Mouse (Mus musculus) fat pad, adult 2 months (tissue): ENCODE results near the gene Musk.
"Not testable (repeated sequence)": the region's sequence is repeated elsewhere in the genome, so short reads cannot be mapped to it uniquely, and the experiment has no call there.

Experiments used
- DNase-seq: peaks from one replicate; pipeline ENCODE4 v3.0.0-alpha.2; 2011; ENCODE audit warnings: low read depth, low spot score; ENCODE audit errors: extremely low read depth

Musk gene

DNA sequence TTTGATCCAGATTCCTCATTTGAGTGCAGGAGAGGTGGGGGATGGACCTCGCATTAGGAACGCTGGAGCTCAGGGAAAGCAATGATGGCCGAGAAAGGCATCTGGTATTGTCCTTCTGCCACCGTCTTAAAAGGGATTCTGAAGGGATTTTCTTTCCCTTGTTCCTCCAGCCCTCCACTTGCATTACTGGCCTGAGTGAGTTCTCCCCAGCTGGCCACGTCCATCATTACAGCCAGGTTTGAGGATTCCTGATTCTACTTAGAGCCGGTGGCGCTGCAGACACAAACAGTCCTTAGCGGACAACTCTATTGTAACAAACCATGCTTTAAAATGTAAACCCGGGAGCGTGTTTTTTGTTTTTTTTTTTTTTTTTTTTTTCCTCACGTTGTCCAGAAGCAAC, at the start of gene Musk:
TSS of gene Musk (plus strand) at position 274 of the 400 bp plus-strand sequence.
- no peak for DNase-seq

DNA sequence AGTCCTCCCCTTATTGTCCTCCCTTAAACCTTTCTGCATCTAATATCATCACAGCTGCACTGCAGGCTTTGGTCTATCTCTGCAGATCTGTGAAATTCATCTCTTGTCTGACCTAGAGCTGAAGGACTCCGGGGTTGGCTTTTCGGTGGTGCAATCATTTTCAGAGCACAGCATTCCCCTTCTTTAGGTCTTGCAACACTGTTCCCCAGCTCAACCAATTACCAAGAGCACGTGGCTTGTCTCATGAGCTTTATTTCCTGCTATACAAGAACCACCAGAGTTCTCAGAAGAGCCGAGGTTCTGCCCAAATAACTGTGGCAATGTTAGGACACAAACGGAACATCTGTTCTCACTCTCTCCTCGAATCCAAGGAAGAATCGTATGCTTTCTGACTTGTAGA, 45.3 kb upstream of the Musk start:
- no peak for DNase-seq

DNA sequence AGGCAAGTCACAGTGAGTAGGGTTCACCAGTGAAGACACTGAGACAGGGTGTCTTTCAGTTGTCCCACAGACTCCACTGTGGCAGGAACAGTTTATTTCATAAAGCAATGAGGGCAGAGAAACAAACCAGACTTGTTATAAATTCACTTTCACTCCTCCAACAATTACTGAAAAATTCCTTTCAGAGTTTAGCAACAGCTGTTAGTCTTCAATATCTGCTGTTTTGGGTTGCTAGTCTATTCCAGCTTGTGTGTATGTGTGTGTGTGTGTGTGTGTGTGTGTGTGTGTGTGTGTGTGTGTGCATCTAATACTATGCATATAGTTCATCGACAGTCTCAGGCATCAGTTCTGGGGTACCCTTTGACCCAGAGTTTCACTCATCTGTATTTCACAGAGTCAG, 40.2 kb upstream of the Musk start:
- no peak for DNase-seq

GRCm38 (mm10) chr4:58252381-58252780, 33.4 kb upstream of the Musk start:
- no peak for DNase-seq

GRCm38 (mm10) chr4:58253410-58253809, 32.4 kb upstream of the Musk start:
- no peak for DNase-seq

DNA sequence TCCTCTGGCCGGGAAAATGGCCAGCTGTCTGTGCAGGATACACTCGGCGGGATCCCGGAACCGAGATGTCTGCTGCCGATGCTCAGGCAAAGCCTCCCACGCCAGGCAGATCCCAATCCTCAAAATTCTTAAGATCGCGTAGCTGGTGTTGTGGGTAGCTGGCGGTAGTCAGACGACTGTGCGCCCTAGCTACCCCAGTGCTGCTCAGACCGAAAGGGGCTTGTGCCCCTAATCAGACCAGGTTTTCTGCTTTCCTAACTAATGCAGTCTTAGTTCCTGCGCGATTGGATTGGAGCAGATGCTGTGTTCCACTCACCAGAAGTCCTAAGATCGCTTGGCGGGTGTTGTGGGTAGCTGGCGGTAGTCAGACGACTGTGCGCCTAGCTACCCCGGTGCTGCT, 25.0 kb upstream of the Musk start:
- not testable (repeated sequence) for DNase-seq

DNA sequence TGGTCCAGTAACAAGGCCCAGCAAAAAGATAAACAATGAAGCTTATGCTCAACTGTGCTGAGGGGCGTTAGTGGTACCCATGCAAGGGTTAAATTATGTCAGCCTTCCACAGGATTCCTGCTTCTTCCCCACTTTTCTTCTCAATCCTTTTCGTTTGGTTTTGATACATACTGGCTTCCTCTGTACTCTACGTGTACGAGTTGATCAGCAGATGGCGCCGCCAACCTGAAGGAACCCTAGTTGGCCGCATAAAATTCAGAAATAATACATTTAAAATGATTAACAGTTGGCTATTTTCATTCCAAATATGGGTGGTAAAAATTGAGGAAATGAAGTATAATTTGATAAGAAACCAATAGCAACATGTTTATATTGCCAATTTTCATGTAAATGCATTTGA, 19.5 kb upstream of the Musk start:
- DNase-seq: no peak

- DNase-seq: no peak
Measured at GRCm38 (mm10) chr4:58268897-58269542, 16.7 kb upstream of the Musk start.

DNA sequence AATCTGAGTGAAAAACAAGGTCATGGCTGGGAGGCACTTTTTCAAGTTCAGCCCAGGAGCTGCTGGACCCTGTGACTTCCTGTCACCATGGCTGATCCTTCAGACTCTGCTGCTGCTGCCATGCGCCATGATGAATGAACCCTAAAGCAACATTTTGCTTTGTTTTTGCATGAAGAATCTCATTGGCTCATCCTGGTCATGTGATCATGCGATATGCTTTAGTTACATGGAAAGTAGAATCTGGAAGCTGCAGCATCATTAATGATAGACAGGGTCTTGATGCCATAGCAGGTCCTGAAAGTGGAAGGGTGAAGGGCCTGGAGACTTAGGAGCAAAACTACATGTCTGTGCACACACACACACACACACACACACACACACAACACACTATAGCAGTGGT, 15.8 kb upstream of the Musk start:
- no peak for DNase-seq

- no peak for DNase-seq
Measured at GRCm38 (mm10) chr4:58270956-58271355, 14.8 kb upstream of the Musk start.

GRCm38 (mm10) chr4:58271504-58272162, 14.1 kb upstream of the Musk start:
- no peak for DNase-seq

DNA sequence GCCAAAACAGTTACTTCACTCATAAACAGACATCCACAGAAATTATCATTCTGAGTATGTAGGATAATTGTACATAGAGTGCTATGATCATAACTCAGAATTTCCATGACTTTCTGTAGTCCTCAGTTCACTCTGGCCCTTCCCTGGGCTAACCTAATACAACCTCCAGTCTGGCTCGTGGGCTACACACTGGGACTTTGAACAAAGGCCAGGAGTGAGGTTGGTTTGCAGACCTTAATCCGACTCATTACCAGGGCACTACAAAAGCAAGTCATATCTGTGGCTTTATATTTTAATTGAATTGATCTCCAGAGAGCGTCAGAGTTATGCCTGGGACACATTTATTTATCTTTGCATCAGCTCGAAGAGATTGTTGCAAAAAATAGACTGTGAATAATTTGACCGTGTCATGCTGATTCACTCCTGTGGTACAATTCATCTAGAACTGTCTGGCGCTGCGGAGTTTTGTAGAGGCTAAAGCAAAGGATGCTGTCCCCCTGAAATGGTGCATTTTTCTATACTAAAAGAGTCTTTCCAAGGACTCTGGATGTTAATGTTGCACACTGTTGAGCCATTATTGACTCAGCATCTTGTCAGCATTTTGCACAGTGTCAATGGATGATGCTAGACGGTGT, 10.4 kb upstream of the Musk start:
- no peak for DNase-seq

GRCm38 (mm10) chr4:58278368-58278767, 7.4 kb upstream of the Musk start:
- DNase-seq: no peak

DNA sequence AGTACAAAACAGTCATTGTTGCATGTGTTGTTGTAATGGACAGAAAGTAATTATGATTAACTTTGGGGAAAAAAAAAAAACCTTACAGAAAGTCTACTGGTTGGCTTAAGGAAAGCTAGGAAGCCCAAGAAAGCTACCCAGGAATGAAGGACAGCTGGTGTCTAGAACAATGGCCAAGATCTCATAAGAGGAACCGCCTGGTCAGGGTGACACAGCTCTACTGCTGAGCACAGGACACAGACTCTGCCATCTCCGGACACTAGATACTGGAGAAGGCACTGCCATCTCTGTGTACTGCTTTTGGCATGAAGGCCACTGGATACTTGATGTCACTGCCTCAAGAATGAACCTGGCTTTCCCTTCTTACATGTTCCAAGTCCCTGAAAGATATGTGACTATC, 5.6 kb upstream of the Musk start:
- DNase-seq: no peak

GRCm38 (mm10) chr4:58286368-58287090, 769 bp downstream of the Musk start:
- no peak for DNase-seq

GRCm38 (mm10) chr4:58288753-58289152, 3.0 kb downstream of the Musk start:
- DNase-seq: no peak

DNA sequence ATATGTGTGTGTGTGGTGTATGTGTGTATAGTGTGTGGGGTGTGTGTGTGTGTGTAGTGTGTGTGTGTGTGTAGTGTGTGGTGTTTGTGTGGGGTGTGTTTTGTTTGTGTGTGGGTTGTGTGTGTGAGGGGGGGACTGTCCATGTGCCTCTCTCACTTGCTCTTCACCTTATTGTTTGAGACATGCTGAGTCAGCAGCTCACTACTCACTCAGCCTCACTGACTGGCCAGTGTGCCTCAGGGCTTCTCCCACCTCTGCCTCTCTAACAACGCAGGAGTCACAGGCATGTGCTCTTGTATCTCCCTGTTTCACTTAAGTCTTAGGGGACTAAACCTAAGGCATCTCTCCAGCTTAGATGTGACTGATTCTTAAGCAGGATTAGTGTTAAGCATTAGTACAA, 6.1 kb downstream of the Musk start:
- no peak for DNase-seq

- DNase-seq: no peak
Measured at GRCm38 (mm10) chr4:58293099-58293498, 7.3 kb downstream of the Musk start.

- no peak for DNase-seq
Measured at GRCm38 (mm10) chr4:58303862-58304261, 18.1 kb downstream of the Musk start.

DNA sequence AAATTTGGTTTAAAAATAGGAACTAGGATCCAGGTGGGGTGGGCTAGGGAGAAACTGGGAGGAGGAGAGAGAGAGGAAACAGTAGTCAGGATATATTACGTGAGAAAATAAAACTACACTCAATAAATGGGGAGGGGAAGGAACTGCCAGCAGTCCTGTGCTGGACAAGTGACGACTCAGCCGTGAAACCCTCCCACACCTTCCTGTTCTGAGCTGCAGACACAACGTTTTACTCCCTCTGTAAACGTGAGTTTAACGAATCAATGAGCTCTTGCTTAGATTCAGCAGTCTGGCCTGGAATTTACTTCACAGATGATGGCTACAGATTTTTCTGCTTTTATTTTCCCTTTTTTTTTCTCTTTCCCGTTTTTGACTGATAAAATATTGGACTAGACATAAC, 18.8 kb downstream of the Musk start:
- DNase-seq: no peak

GRCm38 (mm10) chr4:58307421-58307820, 21.7 kb downstream of the Musk start:
- no peak for DNase-seq

DNA sequence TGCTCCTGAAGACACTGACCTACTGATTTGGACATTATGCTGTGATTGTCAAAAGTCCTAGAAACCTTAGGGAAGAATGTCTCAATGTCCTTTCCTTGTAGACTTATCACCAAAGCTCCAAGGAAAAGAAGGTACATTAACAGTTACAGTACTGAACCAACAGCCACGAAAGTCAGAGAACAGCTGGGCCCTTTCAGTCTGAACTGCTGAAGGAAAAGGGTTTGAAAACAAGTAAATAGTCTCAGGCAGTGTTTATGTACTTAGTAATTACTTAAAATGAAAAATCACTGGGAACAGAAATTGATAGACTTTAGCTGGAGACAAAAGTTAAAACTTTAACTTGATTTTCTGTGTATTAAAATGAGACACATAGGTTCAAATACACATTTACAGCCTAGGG, 27.6 kb downstream of the Musk start:
- no peak for DNase-seq
